Mouse (Mus musculus): Measurements from ENCODE around the gene Tmco3. TPM values are rescaled to one million over a fixed set of nuclear protein-coding genes. Genes with fewer than 3 reads are reported as not detected.

Tmco3 gene
- total and polyA plus RNA-seq, 3 experiments: 11.8 to 20.3 TPM; not detected in 1

DNA sequence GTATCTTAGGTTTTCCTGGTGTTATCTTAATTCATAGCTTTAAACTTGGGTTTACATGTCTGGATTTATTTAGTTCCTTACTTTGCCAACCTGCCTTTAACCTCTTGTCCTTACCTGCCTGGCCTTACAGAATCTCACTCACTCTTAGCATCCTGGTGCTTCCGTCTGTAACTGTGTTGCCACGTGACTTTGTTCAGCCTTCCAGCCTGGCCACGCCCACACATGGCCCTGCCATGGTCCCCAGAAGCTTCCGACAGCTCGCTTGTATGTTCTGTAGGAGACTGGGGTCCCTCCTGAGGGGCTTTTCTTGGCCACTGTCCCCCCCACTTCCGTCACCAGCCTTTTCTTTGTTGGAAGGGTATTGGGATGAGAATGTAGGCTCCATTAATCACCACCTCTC, 68.2 kb downstream of the Tmco3 start:
- Histone ChIP-seq H3K79me2 (ENCODE audit: control insufficient read depth, insufficient read depth, low read length, poor library complexity) (peaks cover 71% of the 10 kb centered on the region), H3K36me3 (ENCODE audit: control insufficient read depth in 1 of 2, insufficient read depth in 2 of 2, low read length in 2 of 2) (peaks cover 28 to 35% of the 10 kb centered on the region in 2 experiments), H3K9ac (ENCODE audit: control insufficient read depth, low read depth, low read length, poor library complexity, severe bottlenecking) (no peak overlapping the region), H3K9me3 (replicated peaks; ENCODE audit: insufficient read depth, low read length) (no peaks in the 10 kb centered on the region), H3K4me1 (ENCODE audit: control insufficient read depth in 1 of 2, insufficient read depth in 2 of 2, low read length in 2 of 2) (peaks cover 8 to 23% of the 10 kb centered on the region in 2 experiments), H3K4me3 (ENCODE audit: control insufficient read depth in 1 of 2, insufficient read depth in 1 of 2, low read depth in 2 of 2, low read length in 2 of 2) (no peak overlapping the region), H3K27ac (ENCODE audit: control insufficient read depth, low read depth, low read length) (no peak overlapping the region), H3K27me3 (ENCODE audit: control insufficient read depth in 1 of 2, insufficient read depth in 2 of 2, low read length in 2 of 2) (no peaks in the 10 kb centered on the region)
- DNase-seq (ENCODE audit: low read depth, low spot score): no peak
- TF ChIP-seq E2F4 (IDR thresholded peaks at IDR 0.05; ENCODE audit: borderline replicate concordance, low read depth, low read length) (no peak), USF2 (IDR thresholded peaks at IDR 0.05; ENCODE audit: borderline replicate concordance in 1 of 2, insufficient read depth in 1 of 2, low read depth in 1 of 2, low read length in 2 of 2) (no peak)

DNA sequence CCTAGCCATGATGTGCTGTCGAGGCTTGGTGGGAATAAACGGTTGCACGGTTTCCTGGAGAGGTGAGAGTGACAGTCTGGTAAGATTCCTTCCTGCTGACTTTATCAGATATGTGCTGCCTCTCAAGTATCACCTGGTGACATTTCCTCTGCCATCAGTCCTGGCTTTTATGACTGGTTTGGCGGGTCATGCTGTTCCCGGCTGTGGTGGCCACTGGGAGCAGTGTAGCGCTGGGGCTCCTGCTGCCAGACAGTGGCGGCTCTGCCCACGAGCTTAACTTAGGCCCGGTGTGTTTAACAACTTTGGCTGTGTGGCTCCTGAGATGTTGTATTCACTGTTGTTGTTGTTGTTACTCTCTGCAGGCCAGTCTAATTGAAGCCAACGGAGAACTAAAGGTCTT, 68.7 kb downstream of the Tmco3 start:
- Histone ChIP-seq H3K27ac (ENCODE audit: control insufficient read depth, low read depth, low read length) (no peak overlapping the region), H3K4me1 (ENCODE audit: control insufficient read depth in 1 of 2, insufficient read depth in 2 of 2, low read length in 2 of 2) (peaks cover 7 to 18% of the 10 kb centered on the region in 2 experiments), H3K27me3 (ENCODE audit: control insufficient read depth in 1 of 2, insufficient read depth in 2 of 2, low read length in 2 of 2) (no peaks in the 10 kb centered on the region), H3K9me3 (replicated peaks; ENCODE audit: insufficient read depth, low read length) (no peaks in the 10 kb centered on the region), H3K4me3 (ENCODE audit: control insufficient read depth in 1 of 2, insufficient read depth in 1 of 2, low read depth in 2 of 2, low read length in 2 of 2) (no peak overlapping the region), H3K79me2 (ENCODE audit: control insufficient read depth, insufficient read depth, low read length, poor library complexity) (peaks cover 71% of the 10 kb centered on the region), H3K9ac (ENCODE audit: control insufficient read depth, low read depth, low read length, poor library complexity, severe bottlenecking) (no peak overlapping the region), H3K36me3 (ENCODE audit: control insufficient read depth in 1 of 2, insufficient read depth in 2 of 2, low read length in 2 of 2) (peaks cover 24 to 36% of the 10 kb centered on the region in 2 experiments)
- TF ChIP-seq MAZ (IDR thresholded peaks at IDR 0.05; ENCODE audit: low read depth, low read length) (no peak), CHD2 (IDR thresholded peaks at IDR 0.05; ENCODE audit: low read length) (no peak), NRF1 (IDR thresholded peaks at IDR 0.05; ENCODE audit: insufficient read depth, low read depth, low read length, poor library complexity, severe bottlenecking) (no peak), MYB (IDR thresholded peaks at IDR 0.05; ENCODE audit: low read depth, low read length) (no peak), SMC3 (IDR thresholded peaks at IDR 0.05; ENCODE audit: low read depth, low read length) (no peak), MAFK (IDR thresholded peaks at IDR 0.05; ENCODE audit: borderline replicate concordance, low read depth, low read length) (no peak), POLR2A (IDR thresholded peaks at IDR 0.05; ENCODE audit: control insufficient read depth in 1 of 2, insufficient read depth in 1 of 2, low read depth in 1 of 2, low read length in 2 of 2, poor library complexity in 1 of 2) (no peak; a peak in 1 of 4 replicates)
- DNase-seq (ENCODE audit: low read depth, low spot score): no peak

DNA sequence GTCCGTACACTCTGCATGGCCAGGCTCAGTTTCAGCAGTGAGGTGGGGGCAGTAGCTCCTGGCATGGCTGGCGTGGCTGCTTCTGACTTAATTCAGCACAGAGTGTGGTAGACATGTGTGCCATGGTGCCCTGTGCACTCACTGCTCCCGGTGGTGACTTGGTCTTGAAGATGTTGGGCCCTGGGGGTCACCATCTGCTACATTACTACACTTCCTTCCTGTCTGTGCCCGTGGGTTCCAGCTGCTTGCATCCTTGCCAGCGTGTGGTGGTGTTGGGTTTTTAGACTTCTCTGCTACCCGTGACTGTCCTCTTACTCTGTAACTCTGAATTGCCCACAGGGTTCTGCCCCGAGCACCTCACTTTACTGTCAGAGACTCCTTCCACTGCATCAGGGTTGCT, 72.2 kb downstream of the Tmco3 start:
- Histone ChIP-seq H3K9me3 (replicated peaks; ENCODE audit: insufficient read depth, low read length) (no peaks in the 10 kb centered on the region), H3K27me3 (ENCODE audit: control insufficient read depth in 1 of 2, insufficient read depth in 2 of 2, low read length in 2 of 2) (no peaks in the 10 kb centered on the region), H3K4me1 (ENCODE audit: control insufficient read depth in 1 of 2, insufficient read depth in 2 of 2, low read length in 2 of 2) (no peaks in the 10 kb centered on the region), H3K4me3 (ENCODE audit: control insufficient read depth in 1 of 2, insufficient read depth in 1 of 2, low read depth in 2 of 2, low read length in 2 of 2) (no peak overlapping the region), H3K9ac (ENCODE audit: control insufficient read depth, low read depth, low read length, poor library complexity, severe bottlenecking) (no peak overlapping the region), H3K79me2 (ENCODE audit: control insufficient read depth, insufficient read depth, low read length, poor library complexity) (peaks cover 58% of the 10 kb centered on the region), H3K27ac (ENCODE audit: control insufficient read depth, low read depth, low read length) (no peak overlapping the region), H3K36me3 (ENCODE audit: control insufficient read depth in 1 of 2, insufficient read depth in 2 of 2, low read length in 2 of 2) (peaks cover 2 to 33% of the 10 kb centered on the region in 2 experiments; a peak in 2 of 4 replicates)
- no peak for TF ChIP-seq ZNF384 (IDR thresholded peaks at IDR 0.05; ENCODE audit: low read depth, low read length)
- no peak for TF ChIP-seq CHD2 (IDR thresholded peaks at IDR 0.05; ENCODE audit: low read length)
- TF ChIP-seq USF1 (IDR thresholded peaks at IDR 0.05; ENCODE audit: low read depth, low read length): no peak
- TF ChIP-seq E2F4 (IDR thresholded peaks at IDR 0.05; ENCODE audit: borderline replicate concordance, low read depth, low read length): no peak
- no peak for TF ChIP-seq USF2 (IDR thresholded peaks at IDR 0.05; ENCODE audit: borderline replicate concordance in 1 of 2, insufficient read depth in 1 of 2, low read depth in 1 of 2, low read length in 2 of 2)
- no peak for TF ChIP-seq NRF1 (IDR thresholded peaks at IDR 0.05; ENCODE audit: insufficient read depth, low read depth, low read length, poor library complexity, severe bottlenecking)
- no peak for TF ChIP-seq ZMIZ1 (IDR thresholded peaks at IDR 0.05; ENCODE audit: low read depth, low read length)
- no peak for TF ChIP-seq MXI1 (IDR thresholded peaks at IDR 0.05; ENCODE audit: low read depth, low read length)
- TF ChIP-seq BHLHE40 (IDR thresholded peaks at IDR 0.05; ENCODE audit: borderline replicate concordance, low read depth, low read length): no peak
- no peak for TF ChIP-seq MAFK (IDR thresholded peaks at IDR 0.05; ENCODE audit: borderline replicate concordance, low read depth, low read length)
- TF ChIP-seq NELFE (IDR thresholded peaks at IDR 0.05; ENCODE audit: low read depth, low read length): no peak
- TF ChIP-seq MAZ (IDR thresholded peaks at IDR 0.05; ENCODE audit: low read depth, low read length): no peak
- no peak for TF ChIP-seq POLR2AphosphoS2 (IDR thresholded peaks at IDR 0.05; ENCODE audit: low read length)
- TF ChIP-seq ETS1 (IDR thresholded peaks at IDR 0.05; ENCODE audit: low read depth, low read length): no peak
- no peak for TF ChIP-seq UBTF (IDR thresholded peaks at IDR 0.05; ENCODE audit: borderline replicate concordance, insufficient read depth, low read depth, low read length)
- TF ChIP-seq CTCF (IDR thresholded peaks at IDR 0.05 in 2 of 3, conservative IDR thresholded peaks at IDR 0.05 in 1 of 3; ENCODE audit: control insufficient read depth in 1 of 3, insufficient read depth in 1 of 3, low read depth in 2 of 3, low read length in 3 of 3, poor library complexity in 1 of 3, severe bottlenecking in 1 of 3): no peak
- TF ChIP-seq GATA1 (IDR thresholded peaks at IDR 0.05; ENCODE audit: low read depth, low read length): no peak
- no peak for TF ChIP-seq MYC (IDR thresholded peaks at IDR 0.05; ENCODE audit: low read depth, low read length)
- DNase-seq (ENCODE audit: low read depth, low spot score): no peak
